Mouse (Mus musculus): Measurements from ENCODE around the gene Bank1. TPM values are rescaled to one million over a fixed set of nuclear protein-coding genes. Genes with fewer than 3 reads are reported as not detected.

Bank1 gene
- polyA plus RNA-seq, 1 experiment: 1.2 TPM

DNA sequence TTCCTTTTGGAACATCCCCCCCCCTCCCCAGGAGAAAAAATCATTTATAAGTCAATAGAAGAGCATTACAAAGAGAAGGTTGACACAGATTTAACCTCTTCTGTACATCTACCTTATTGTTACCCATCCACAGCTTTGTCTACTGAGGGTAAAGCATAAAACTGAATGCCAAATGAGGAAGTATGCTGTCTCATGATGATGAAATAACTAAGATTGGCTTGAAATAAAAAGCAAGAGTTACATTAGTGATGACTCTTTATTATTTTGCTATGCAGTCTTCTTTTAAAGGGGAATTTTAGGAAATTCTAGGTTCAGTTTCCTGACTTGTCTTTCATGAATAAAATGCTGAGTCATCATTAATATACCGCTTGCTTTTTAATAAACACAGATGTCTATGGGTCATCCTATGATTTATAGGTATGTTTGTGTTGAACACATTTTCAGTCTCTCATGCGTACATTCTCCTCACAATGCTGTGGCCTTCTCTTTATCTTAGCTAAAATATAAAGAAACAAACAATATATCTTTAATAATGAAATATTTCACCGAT lies 95.2 kb downstream of the Bank1 start:
- no peaks in the 10 kb centered on the region for H3K4me1 ChIP-seq (ENCODE audit: control insufficient read depth, insufficient read depth, low read length)
- no peak for DNase-seq
- H3K36me3 ChIP-seq (ENCODE audit: control insufficient read depth, insufficient read depth, low read length): no peaks in the 10 kb centered on the region
- no peak for TF ChIP-seq CTCF (conservative IDR thresholded peaks at IDR 0.05; ENCODE audit: insufficient read depth, insufficient read length, low read depth, low read length)
- TF ChIP-seq POLR2A (IDR thresholded peaks at IDR 0.05; ENCODE audit: low read depth, low read length): no peak
- no peaks in the 10 kb centered on the region for H3K27me3 ChIP-seq (replicated peaks; ENCODE audit: control insufficient read depth, insufficient read depth, low read length)
- WGBS: 89% methylated on average over 3 of the region's 3 CpGs
- no peak overlapping the region for H3K4me3 ChIP-seq (ENCODE audit: insufficient read depth, low read depth, low read length)
- H3K27ac ChIP-seq (ENCODE audit: insufficient read depth, low read depth, low read length): no peak overlapping the region

DNA sequence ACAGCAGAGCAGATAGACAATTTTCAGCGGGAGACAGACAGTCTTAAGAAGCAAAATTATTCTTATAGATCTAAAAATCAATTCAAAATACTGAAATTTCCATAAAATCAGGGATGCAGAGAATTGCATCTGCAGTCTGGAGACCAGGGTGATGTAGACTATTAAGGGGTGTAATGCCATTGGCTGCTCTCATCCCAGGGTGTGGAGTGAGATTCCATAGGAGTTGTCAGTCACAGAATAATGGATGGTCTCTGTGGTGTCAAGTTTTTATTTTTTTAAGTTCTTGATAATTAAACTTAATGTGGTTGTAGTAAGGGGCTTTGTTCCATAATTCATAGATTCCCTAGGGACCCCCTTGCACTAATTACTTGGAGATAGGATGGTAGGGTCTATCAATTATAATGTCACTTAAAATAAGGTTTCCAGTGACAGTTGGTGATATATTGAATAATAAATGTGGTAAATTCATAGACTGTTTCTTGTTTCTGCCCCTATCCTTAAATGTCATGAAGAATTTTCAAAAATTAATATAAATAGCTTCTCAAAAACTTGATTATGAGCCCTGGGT lies 136.1 kb downstream of the Bank1 start:
- H3K27ac ChIP-seq (ENCODE audit: insufficient read depth, low read depth, low read length): no peak overlapping the region
- H3K4me1 ChIP-seq (ENCODE audit: control insufficient read depth, insufficient read depth, low read length): no peaks in the 10 kb centered on the region
- H3K4me3 ChIP-seq (ENCODE audit: insufficient read depth, low read depth, low read length): no peak overlapping the region
- no peak for TF ChIP-seq POLR2A (IDR thresholded peaks at IDR 0.05; ENCODE audit: low read depth, low read length)
- TF ChIP-seq CTCF (conservative IDR thresholded peaks at IDR 0.05; ENCODE audit: insufficient read depth, insufficient read length, low read depth, low read length): no peak
- no peaks in the 10 kb centered on the region for H3K27me3 ChIP-seq (replicated peaks; ENCODE audit: control insufficient read depth, insufficient read depth, low read length)
- 88% methylated on average over 1 of the region's 1 CpGs for WGBS
- H3K36me3 ChIP-seq (ENCODE audit: control insufficient read depth, insufficient read depth, low read length): no peaks in the 10 kb centered on the region
- DNase-seq: no peak

DNA sequence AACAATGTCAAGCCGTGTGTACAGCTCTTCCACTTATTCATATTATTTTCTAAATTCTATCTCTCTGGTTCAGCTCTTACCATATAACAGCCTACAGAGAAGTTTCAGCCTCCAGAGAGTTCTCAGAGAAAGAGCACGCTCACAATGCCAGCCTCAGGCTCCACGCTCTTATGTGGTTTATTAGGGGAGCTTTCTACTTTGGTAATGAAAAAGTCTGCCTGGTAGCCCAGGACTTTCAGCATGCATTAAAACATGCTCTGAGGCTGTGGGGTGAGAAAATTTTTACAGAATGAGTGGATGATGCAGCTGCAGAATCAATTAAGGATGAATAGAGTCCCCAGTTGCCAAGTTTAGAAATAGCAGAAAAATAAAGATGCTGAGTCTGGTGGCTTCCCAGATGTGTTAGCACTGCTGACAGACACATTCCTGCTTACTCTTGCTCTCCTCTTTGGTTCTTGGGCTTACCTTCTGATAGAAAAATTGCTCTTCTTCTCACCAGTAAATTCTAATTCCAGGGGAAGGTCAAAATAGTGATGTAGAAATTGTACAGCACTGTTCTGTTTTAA lies 139.2 kb downstream of the Bank1 start:
- Histone ChIP-seq H3K4me1 (ENCODE audit: control insufficient read depth, insufficient read depth, low read length) (no peaks in the 10 kb centered on the region), H3K27me3 (replicated peaks; ENCODE audit: control insufficient read depth, insufficient read depth, low read length) (no peaks in the 10 kb centered on the region), H3K4me3 (ENCODE audit: insufficient read depth, low read depth, low read length) (no peak overlapping the region), H3K27ac (ENCODE audit: insufficient read depth, low read depth, low read length) (no peak overlapping the region), H3K36me3 (ENCODE audit: control insufficient read depth, insufficient read depth, low read length) (no peaks in the 10 kb centered on the region)
- no peak for DNase-seq
- 87% methylated on average over 3 of the region's 3 CpGs for WGBS
- no peak for TF ChIP-seq CTCF (conservative IDR thresholded peaks at IDR 0.05; ENCODE audit: insufficient read depth, insufficient read length, low read depth, low read length)

DNA sequence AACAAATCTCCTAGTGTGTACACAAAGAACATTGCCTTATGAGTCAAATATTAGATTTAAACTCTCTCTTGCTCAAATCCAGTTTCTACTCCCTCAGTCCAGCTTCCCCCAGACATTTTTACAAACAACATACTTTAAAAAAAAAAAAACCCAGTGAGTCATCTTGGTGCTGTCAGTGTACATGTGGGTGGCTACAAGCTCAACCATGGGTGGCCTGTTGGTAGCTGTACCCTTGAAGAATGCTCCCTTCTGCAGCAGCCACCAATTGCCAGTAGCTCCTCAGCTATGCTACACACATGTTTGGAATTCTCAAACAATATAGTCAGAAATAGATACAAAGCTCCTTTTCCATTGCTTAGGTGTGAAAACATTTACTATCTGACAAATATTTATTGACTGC lies 154.2 kb downstream of the Bank1 start:
- Histone ChIP-seq H3K36me3 (ENCODE audit: control insufficient read depth, insufficient read depth, low read length) (no peaks in the 10 kb centered on the region), H3K4me1 (ENCODE audit: control insufficient read depth, insufficient read depth, low read length) (no peaks in the 10 kb centered on the region), H3K27me3 (replicated peaks; ENCODE audit: control insufficient read depth, insufficient read depth, low read length) (no peaks in the 10 kb centered on the region), H3K4me3 (ENCODE audit: insufficient read depth, low read depth, low read length) (no peak overlapping the region), H3K27ac (ENCODE audit: insufficient read depth, low read depth, low read length) (no peak overlapping the region)
- TF ChIP-seq POLR2A (IDR thresholded peaks at IDR 0.05; ENCODE audit: low read depth, low read length) (no peak), CTCF (conservative IDR thresholded peaks at IDR 0.05; ENCODE audit: insufficient read depth, insufficient read length, low read depth, low read length) (no peak)
- no peak for DNase-seq

DNA sequence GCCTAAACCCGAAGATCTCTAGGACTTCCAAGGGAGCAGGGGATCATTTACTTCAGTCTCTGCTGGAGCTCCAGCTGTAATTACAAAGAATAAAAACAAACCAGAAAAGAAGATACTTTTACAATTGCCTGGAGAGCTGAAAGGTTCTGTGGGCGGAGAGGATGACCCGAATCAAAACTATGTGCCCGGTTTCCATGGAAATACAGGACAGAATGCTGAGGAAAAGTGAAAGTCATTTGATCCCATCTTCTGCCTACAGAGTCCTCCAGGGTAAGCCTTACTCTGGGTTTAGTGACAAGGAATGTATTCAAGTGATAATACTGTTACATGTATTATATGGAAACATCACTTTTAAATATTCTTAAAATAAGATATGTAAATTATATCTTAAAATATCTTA lies 157.8 kb downstream of the Bank1 start:
- no peak overlapping the region for H3K27ac ChIP-seq (ENCODE audit: insufficient read depth, low read depth, low read length)
- no peaks in the 10 kb centered on the region for H3K27me3 ChIP-seq (replicated peaks; ENCODE audit: control insufficient read depth, insufficient read depth, low read length)
- H3K36me3 ChIP-seq (ENCODE audit: control insufficient read depth, insufficient read depth, low read length): no peaks in the 10 kb centered on the region
- TF ChIP-seq CTCF (conservative IDR thresholded peaks at IDR 0.05; ENCODE audit: insufficient read depth, insufficient read length, low read depth, low read length) (no peak), POLR2A (IDR thresholded peaks at IDR 0.05; ENCODE audit: low read depth, low read length) (no peak)
- no peak for DNase-seq
- H3K4me1 ChIP-seq (ENCODE audit: control insufficient read depth, insufficient read depth, low read length): no peaks in the 10 kb centered on the region
- 37% methylated on average over 4 of the region's 4 CpGs for WGBS
- H3K4me3 ChIP-seq (ENCODE audit: insufficient read depth, low read depth, low read length): no peak overlapping the region

DNA sequence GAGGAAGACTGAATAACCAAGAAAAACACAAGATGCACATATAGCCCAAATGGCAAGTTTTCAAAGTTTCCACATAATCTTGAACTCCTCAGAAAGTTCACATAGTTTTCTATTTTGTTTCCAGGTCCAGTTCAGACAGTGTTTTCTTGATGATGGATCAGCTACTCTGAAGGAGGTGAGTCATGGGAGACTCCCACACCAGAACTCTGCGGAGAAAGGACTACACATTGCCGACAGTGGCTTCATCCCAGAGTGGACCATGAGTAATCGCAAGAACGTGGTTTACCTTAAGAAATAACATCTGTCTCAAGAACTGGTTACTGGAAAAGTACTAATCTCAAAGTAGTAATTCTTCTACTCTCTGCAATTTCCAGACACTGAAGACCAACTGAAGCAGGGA lies 159.2 kb downstream of the Bank1 start:
- TF ChIP-seq CTCF (conservative IDR thresholded peaks at IDR 0.05; ENCODE audit: insufficient read depth, insufficient read length, low read depth, low read length): no peak
- TF ChIP-seq POLR2A (IDR thresholded peaks at IDR 0.05; ENCODE audit: low read depth, low read length): no peak
- Histone ChIP-seq H3K4me3 (ENCODE audit: insufficient read depth, low read depth, low read length) (no peak overlapping the region), H3K27ac (ENCODE audit: insufficient read depth, low read depth, low read length) (no peak overlapping the region), H3K27me3 (replicated peaks; ENCODE audit: control insufficient read depth, insufficient read depth, low read length) (no peaks in the 10 kb centered on the region), H3K36me3 (ENCODE audit: control insufficient read depth, insufficient read depth, low read length) (no peaks in the 10 kb centered on the region), H3K4me1 (ENCODE audit: control insufficient read depth, insufficient read depth, low read length) (no peaks in the 10 kb centered on the region)
- no peak for DNase-seq
- 54% methylated on average over 4 of the region's 4 CpGs for WGBS

DNA sequence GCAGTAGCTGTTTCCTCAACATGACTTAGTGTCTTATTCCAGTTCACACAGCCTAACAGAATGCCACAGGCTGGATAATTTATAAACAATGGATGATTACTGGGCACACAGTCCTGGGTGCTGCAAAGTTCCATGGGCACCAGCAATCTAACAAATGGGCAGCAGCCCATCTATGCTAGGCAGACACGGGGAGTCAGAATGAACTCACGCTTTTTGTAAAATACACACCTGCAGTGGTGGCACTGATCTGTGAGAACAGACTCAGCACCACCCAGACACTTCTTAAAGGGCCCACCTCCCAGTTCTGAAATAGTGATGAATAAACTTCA lies 159.9 kb downstream of the Bank1 start:
- H3K27ac ChIP-seq (ENCODE audit: insufficient read depth, low read depth, low read length): no peak overlapping the region
- H3K4me3 ChIP-seq (ENCODE audit: insufficient read depth, low read depth, low read length): no peak overlapping the region
- DNase-seq: no peak
- H3K36me3 ChIP-seq (ENCODE audit: control insufficient read depth, insufficient read depth, low read length): no peaks in the 10 kb centered on the region
- no peaks in the 10 kb centered on the region for H3K27me3 ChIP-seq (replicated peaks; ENCODE audit: control insufficient read depth, insufficient read depth, low read length)
- TF ChIP-seq CTCF (conservative IDR thresholded peaks at IDR 0.05; ENCODE audit: insufficient read depth, insufficient read length, low read depth, low read length) (no peak), POLR2A (IDR thresholded peaks at IDR 0.05; ENCODE audit: low read depth, low read length) (no peak)
- 75% methylated on average over 2 of the region's 2 CpGs for WGBS
- H3K4me1 ChIP-seq (ENCODE audit: control insufficient read depth, insufficient read depth, low read length): no peaks in the 10 kb centered on the region

Measured in kidney, adult 2 months (tissue).